Mouse (Mus musculus) olfactory bulb, adult 2 months (tissue): Measurements from ENCODE around the gene Btbd17.

Experiments used
- CTCF ChIP-seq: fragments of 200-500 bp; IDR thresholded peaks from 2 replicates; pipeline ENCODE4 v1.5.1; 2012; ENCODE audit warnings: low read depth, mild to moderate bottlenecking, low read length, moderate library complexity; ENCODE audit not compliant: insufficient read depth
- POLR2A ChIP-seq: fragments of 200-500 bp; IDR thresholded peaks from 2 replicates; pipeline ENCODE4 v1.6.1; 2012; ENCODE audit warnings: mild to moderate bottlenecking, low read depth, low read length, moderate library complexity; ENCODE audit not compliant: insufficient read depth

DNA sequence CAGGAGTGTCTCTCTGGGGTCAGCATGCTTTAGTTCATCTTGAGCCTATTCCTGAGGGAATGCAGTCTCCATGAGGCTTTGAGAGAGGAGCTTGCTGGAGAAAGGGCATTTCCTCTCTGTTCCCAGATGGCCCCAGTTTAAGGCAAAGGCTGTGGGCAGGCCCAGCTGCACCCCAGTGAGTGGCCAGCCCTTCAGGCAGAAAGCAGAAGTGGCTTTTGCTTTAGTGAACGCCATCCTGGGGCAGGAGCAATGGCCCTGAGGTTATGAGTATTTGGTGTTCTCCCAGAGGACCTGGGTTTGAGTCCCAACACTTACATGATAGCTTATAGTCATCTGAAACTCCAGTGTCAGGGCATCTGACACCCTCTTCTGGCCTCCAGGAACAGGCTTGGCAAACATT is 25.6 kb upstream of the Btbd17 start:
- TF ChIP-seq CTCF (no peak), POLR2A (no peak)
